Mouse (Mus musculus) cortical plate, adult 2 months (tissue): Measurements from ENCODE around the gene Intu. TPM values are rescaled to one million over a fixed set of nuclear protein-coding genes. Genes with fewer than 3 reads are reported as not detected.

Source experiments
- H3K27ac ChIP-seq: fragments of 200-500 bp; 2 replicates; pipeline ENCODE4 v1.5.1; 2012; ENCODE audit warnings: low read length, control low read depth, inconsistent platforms; ENCODE audit not compliant: insufficient read depth
- H3K4me1 ChIP-seq: fragments of 200-500 bp; 2 replicates; pipeline ENCODE4 v1.6.1; 2011; ENCODE audit warnings: low read length; ENCODE audit not compliant: control insufficient read depth, insufficient read depth
- H3K4me3 ChIP-seq: fragments of 200-500 bp; 2 replicates; pipeline ENCODE4 v1.5.1; 2011; ENCODE audit warnings: mild to moderate bottlenecking, low read length, control low read depth; ENCODE audit not compliant: insufficient read depth
- CTCF ChIP-seq: fragments of 200-500 bp; IDR thresholded peaks from 2 replicates; pipeline ENCODE4 v1.5.1; 2011; ENCODE audit warnings: mild to moderate bottlenecking, control low read depth, low read length; ENCODE audit not compliant: insufficient read depth; ENCODE audit errors: extremely low read depth
- POLR2A ChIP-seq: fragments of 200-500 bp; IDR thresholded peaks from 2 replicates; pipeline ENCODE4 v1.6.1; 2011; ENCODE audit warnings: mild to moderate bottlenecking, low read length, control low read depth; ENCODE audit not compliant: insufficient read depth; ENCODE audit errors: extremely low read depth
- polyA plus RNA-seq: library from polyadenylated mRNA; depleted of rRNA; stranded (reverse); fragments of >200 nt; gene quantifications from 2 replicates; pipeline ENCODE4 v1.2.3, GENCODE M21; 2012

Gene Intu
- polyA plus RNA-seq, 1 experiment = 7.7 TPM

DNA sequence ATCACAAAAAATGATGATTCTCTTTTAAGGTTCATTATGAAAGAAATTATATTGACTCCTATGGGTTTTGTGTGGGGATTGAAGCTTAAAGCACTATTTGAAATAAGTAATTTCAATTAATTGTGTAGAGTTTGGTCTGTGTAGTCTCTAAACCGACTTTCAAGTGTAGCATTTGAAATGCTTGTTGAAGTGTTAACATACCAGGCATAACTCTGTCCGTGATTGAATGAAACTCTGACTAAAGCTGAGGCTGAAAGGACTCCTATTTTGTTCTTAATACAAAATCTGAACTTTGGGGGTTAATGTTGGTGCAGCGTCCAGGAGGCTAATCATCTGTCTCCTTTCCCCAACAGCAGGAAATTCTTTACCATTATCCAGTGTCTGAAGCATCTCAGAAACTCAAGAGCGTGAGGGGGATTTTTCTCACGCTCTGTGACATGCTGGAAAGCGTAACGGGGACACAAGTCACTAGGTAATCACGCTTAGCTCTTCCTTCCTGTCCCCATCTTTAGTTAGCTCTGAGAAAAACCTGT, 143.9 kb downstream of the Intu start:
- Histone ChIP-seq H3K27ac (no peak overlapping the region), H3K4me1 (no peaks in the 10 kb centered on the region), H3K4me3 (no peak overlapping the region)
- TF ChIP-seq POLR2A (no peak), CTCF (no peak)

DNA sequence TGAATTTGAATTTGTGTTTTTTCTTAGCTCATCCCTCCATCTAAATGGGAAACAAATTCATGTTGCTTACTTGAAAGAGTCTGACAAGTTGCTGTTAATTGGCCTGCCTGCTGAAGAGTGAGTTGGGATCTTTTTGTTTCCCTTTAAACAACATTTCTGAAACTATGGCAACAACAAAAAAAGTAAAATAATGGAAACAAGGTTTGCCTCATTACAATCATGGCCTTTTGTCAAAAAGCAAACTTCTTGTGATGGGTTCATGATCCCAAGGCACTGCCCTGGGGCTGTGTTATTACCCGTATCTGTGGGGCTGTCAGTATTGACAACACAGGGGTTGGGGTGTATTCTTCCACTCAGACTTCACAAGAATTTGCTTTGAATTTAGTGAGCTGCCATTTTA, 147.8 kb downstream of the Intu start:
- TF ChIP-seq CTCF = no peak
- no peak for TF ChIP-seq POLR2A
- Histone ChIP-seq H3K27ac (no peak overlapping the region), H3K4me3 (no peak overlapping the region), H3K4me1 (no peaks in the 10 kb centered on the region)

DNA sequence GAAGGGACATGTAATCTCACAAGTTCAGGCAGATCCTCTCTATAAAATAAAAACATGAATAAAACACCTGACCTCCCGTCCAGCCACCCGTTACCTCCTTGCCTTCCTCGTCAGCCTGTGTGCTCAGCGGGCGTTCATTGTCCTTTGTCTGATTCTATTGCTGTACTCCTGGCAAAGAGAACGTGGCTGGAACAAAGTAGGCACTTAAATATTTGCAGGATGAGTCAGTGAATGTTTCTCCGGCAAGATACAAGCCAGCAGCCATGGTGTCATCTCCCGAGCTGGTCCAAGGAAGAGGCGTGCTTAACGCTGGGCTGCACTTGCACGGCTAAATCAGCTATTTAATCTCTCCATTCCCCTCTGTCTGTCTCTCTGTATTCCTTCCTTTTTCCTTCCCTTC, 151.3 kb downstream of the Intu start:
- no peak for TF ChIP-seq POLR2A
- TF ChIP-seq CTCF = no peak
- no peaks in the 10 kb centered on the region; the same call in 1 of the 2 replicates for H3K4me1 ChIP-seq
- H3K27ac ChIP-seq = no peak overlapping the region
- no peak overlapping the region for H3K4me3 ChIP-seq

DNA sequence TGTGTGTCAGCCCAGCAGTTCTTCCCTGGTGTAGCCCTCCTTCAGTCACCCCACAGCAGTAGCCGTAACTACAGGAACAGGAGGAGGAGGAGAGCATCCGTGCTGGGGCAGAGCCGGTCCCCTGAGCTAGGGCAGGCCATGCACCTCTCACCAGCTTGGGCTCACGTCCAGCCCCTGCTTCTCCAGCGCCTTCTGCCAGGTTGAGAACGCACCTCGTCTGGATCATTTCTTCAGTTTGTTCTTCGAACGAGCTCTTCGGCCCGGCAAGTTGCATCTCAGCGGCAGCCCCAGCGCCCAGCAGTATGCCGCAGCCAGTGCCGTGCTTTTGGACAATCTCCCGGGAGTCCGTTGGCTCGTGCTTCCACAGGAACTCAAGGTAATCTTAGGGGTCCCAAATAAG, 152.1 kb downstream of the Intu start:
- Histone ChIP-seq H3K4me1 (no peaks in the 10 kb centered on the region; the same call in 1 of the 2 replicates), H3K27ac (no peak overlapping the region), H3K4me3 (no peak overlapping the region)
- TF ChIP-seq POLR2A (no peak), CTCF (no peak)

DNA sequence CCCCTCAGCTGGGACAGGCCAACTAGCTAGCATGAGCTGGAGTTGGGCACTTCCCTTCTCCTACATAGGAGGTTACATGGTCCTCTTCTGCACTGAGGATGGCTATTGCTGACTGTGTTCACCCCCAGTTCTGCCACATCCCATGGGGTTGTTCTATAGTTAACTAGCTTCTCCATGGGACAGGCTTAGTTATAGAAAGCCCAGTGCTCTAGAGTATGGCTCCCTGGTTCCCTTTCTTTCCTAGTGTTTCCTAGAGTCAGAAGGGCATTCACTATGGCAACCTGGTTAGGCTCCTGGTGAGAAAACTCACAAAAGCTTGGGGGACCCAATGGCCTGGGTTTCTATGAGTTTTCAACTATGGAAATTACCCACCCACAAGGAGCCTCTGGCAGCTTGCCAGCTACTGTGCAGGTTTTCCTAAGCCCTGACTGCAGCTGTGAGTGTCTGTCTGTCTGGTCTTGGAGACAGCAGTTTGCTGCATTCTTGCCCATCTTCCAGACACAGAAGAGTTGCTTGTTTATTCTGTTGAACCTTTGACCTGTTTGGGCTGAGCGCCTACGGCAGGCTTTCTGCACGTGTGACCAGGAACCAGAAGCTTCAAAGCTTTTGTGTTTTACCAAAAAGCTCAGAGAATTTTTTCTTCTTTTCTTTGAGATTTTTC, 154.9 kb downstream of the Intu start:
- H3K27ac ChIP-seq = no peak overlapping the region
- no peak overlapping the region for H3K4me3 ChIP-seq
- no peak for TF ChIP-seq POLR2A
- TF ChIP-seq CTCF = no peak
- H3K4me1 ChIP-seq = no peaks in the 10 kb centered on the region; the same call in 1 of the 2 replicates

DNA sequence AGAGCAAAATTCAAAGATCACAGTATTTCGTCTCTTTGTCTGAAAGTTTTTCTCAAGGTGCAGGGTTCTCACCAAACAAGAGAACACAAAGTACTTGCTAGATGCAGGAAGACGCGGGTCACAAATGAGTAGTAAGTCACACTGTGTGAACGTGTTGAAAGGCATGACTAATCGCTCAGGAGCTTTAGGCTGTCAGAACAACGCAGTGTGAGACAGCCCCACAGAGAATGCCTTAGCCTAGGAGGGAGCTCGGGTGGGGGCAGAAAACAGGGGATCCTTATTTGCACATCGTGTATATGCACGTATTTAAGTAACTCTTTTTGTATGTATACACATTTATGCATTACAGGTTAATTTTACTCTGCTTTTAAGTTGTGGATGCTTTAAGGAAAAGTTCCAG, 155.8 kb downstream of the Intu start:
- no peak overlapping the region for H3K4me3 ChIP-seq

DNA sequence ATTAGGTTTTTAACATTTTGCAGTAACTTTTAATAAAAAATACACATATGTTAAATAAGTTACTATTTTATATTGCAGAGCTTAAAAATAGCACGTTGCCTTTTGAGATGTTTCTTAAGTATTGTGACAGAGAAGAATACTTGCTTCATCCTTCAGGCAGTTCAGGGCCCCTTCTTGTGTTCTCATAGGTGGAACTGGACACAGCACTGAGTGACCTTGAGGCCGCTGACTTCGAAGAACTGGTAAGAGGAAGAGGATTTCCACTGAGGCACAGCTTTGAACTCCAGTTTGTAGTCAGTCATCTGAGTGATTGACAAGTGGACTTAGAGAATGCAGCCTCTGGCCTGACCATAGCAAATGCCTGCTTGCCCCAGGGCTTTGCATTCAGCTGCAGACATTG, 156.5 kb downstream of the Intu start:
- Histone ChIP-seq H3K4me3 (no peak overlapping the region), H3K4me1 (no peaks in the 10 kb centered on the region; the same call in 1 of the 2 replicates), H3K27ac (no peak overlapping the region)
- no peak for TF ChIP-seq POLR2A
- TF ChIP-seq CTCF = no peak

More for the DNA sequence above, 155.8 kb downstream of the Intu start:
- Histone ChIP-seq H3K27ac (no peak overlapping the region), H3K4me1 (no peaks in the 10 kb centered on the region; the same call in 1 of the 2 replicates)
- TF ChIP-seq POLR2A = no peak

DNA sequence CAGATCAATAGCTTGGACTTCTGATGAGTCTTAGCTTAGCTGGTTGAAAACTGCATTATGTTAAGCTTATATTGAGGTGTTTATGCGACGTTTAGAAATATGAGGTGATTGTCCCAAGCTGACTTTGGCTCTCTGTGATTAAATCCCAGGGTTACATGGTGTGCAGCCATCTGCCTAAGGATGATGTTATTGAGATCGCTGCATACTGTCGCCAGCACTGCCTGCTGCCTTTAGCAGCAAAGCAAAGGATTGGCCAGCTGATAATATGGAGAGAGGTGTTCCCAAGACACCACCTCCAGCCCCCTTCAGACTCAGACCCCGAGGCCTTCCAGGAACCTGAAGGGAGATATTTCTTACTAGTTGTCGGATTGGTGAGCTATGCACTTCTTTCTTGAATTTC, 160.5 kb downstream of the Intu start:
- Histone ChIP-seq H3K4me1 (peaks cover 1% of the 10 kb centered on the region), H3K27ac (no peak overlapping the region), H3K4me3 (no peak overlapping the region)
- TF ChIP-seq CTCF = no peak
- TF ChIP-seq POLR2A = no peak

DNA sequence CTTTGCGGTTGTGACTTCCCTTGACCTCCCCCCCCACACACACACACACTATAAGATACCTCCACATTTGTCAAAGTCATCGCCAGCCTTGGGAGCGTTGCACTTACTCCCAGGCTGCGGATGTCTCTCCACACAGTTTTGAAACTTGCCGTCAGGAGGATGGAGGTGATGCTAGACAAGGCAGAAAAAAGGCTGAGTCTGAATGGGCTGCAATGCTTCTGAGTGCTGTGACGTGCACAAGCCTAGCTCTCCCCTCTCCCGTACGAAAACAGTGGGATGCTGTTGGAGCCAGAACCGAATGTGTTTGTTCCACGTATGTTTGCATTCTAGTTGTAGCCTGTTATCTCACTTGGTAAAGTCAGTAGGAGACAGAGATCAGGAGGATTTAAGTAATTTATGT, 162.3 kb downstream of the Intu start:
- Histone ChIP-seq H3K4me1 (peaks cover 1% of the 10 kb centered on the region), H3K27ac (no peak overlapping the region), H3K4me3 (no peak overlapping the region)
- TF ChIP-seq CTCF (no peak), POLR2A (no peak)

DNA sequence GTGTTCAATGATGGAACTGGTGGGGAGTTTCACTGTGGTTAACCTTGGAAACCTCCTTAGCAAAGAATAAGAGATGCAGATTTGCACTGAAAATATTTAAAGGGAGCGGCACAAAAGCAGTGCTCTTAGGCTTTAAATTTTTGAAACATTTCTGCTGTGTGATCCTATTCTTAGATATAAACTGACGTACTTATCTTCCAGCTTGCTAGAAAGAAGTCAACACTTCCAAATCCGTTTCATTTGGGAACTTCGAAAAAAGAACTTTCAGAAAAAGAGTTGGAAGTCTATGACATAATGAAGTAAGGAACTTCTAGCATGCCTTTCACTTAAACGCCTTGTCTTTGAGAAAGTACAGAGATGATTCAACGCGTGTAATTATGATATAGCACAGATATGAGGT, 162.9 kb downstream of the Intu start:
- Histone ChIP-seq H3K4me3 (no peak overlapping the region), H3K27ac (no peak overlapping the region), H3K4me1 (peaks cover 1% of the 10 kb centered on the region)
- no peak for TF ChIP-seq POLR2A
- TF ChIP-seq CTCF = no peak

DNA sequence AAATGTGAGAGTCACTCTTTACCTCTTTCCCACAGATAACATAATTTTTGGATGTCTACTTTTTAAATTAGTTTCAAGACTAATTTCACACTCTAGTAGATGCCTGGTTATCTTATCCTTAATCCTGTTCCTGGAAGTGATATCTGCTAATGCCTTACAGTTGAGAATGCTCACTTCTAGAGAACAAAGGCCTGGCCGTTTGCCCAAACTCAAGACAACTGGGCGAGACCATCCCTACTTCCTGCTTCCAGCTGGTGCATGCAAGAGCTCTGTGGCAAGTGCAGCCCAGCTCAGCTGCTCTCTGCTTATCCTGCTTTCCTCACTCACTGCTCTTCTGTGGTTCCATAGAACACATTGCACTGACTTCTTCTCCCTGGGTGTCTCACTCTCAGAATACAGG, 163.4 kb downstream of the Intu start:
- TF ChIP-seq POLR2A (no peak), CTCF (no peak)
- Histone ChIP-seq H3K4me3 (no peak overlapping the region), H3K27ac (no peak overlapping the region), H3K4me1 (peaks cover 1% of the 10 kb centered on the region)
